Mouse (Mus musculus) liver, embryonic 16.5 days (tissue): ENCODE measurements around the gene Sfi1. TPM values are rescaled to one million over a fixed set of nuclear protein-coding genes. Genes with fewer than 3 reads are reported as not detected.
"Not testable (repeated sequence)": the region's sequence is repeated elsewhere in the genome, so short reads cannot be mapped to it uniquely, and the experiment has no call there.

Source experiments
- ATAC-seq: fragments of 200-750 bp; cut with Nextera tagmentation; 2 replicates; pipeline ENCODE4 v1.8.0; 2017; ENCODE audit warnings: low read depth, mild to moderate bottlenecking, moderate number of reproducible peaks, moderate library complexity
- H3K27ac ChIP-seq: fragments of 300-500 bp; sonication (generic); 2 replicates; pipeline ENCODE4 v1.5.1; 2014; ENCODE audit warnings: mild to moderate bottlenecking, low read length
- H3K27me3 ChIP-seq: fragments of 300-500 bp; sonication (generic); 2 replicates; pipeline ENCODE4 v1.6.1; 2014; ENCODE audit warnings: low read depth, low read length, mixed read lengths; ENCODE audit not compliant: control insufficient read depth, insufficient read depth
- H3K36me3 ChIP-seq: fragments of 300-500 bp; sonication (generic); 2 replicates; pipeline ENCODE4 v1.6.1; 2014; ENCODE audit warnings: mild to moderate bottlenecking; ENCODE audit not compliant: control insufficient read depth, insufficient read depth
- H3K4me1 ChIP-seq: fragments of 300-500 bp; sonication (generic); 2 replicates; pipeline ENCODE4 v1.6.1; 2014; ENCODE audit warnings: low read depth, low read length, mixed read lengths; ENCODE audit not compliant: control insufficient read depth
- H3K4me2 ChIP-seq: fragments of 300-500 bp; sonication (generic); 2 replicates; pipeline ENCODE4 v1.6.1; 2014; ENCODE audit warnings: low read depth, low read length, mixed read lengths
- H3K4me3 ChIP-seq: fragments of 300-500 bp; sonication (generic); 2 replicates; pipeline ENCODE4 v1.5.1; 2014; ENCODE audit warnings: low read depth, mild to moderate bottlenecking, low read length
- H3K9ac ChIP-seq: fragments of 300-500 bp; sonication (generic); 2 replicates; pipeline ENCODE4 v1.6.1; 2014; ENCODE audit warnings: low read depth, low read length
- H3K9me3 ChIP-seq: fragments of 300-500 bp; sonication (generic); replicated peaks from 2 replicates; pipeline ENCODE4 v1.6.1; 2016; ENCODE audit warnings: low read length; ENCODE audit not compliant: control insufficient read depth
- WGBS: fragments of 180-500 bp; shearing (Covaris S2); extraction: QIAGEN DNeasy Blood & Tissue Kit; methylation state at CpG from one replicate; pipeline ENCODE4 v1.1.7; 2014; ENCODE audit not compliant: insufficient replicate concordance; 5-methylcytosine and 5-hydroxymethylcytosine counted together
- polyA plus RNA-seq: library from polyadenylated mRNA; unstranded; fragments of >200 nt; fragmentation: Nextera tagmentation; extraction: Ambion mirVana; gene quantifications from 2 replicates; pipeline ENCODE4 v1.2.1, GENCODE M21; 2015

Gene Sfi1
- polyA plus RNA-seq, 1 experiment from 2014 or later, result 4.1 TPM

DNA sequence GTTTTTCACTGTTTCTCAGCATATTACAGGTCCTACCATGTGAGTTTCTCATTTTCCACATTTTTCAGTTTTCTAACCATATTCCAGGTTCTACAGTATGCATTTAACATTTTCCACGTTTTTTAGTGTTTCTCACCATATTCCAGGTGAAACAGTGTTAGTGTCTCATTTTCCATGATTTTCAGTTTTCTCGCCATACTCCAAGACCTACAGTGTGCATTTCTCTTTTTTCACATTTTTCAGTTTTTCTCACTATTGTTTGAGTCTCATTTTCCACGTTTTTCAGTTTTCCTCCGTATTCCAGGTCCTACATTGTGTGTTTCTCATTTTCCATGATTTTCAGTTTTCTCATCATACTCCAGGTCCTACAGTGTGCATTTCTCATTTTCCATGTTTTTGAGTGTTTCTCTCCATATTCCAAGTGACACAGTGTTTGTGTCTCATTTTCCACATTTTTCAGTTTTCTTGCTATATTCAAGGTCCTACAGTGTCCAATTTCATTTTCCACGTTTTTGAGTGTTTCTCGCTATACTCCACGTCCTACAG lies 89.6 kb downstream of the Sfi1 start:
- 63% methylated on average over 7 of the region's 7 CpGs for WGBS
- no peak for ATAC-seq
- no peak overlapping the region for H3K27ac ChIP-seq
- no peaks in the 10 kb centered on the region for H3K27me3 ChIP-seq
- H3K9me3 ChIP-seq, result peaks cover 36% of the 10 kb centered on the region
- no peak overlapping the region for H3K4me2 ChIP-seq
- no peak overlapping the region for H3K4me3 ChIP-seq
- no peaks in the 10 kb centered on the region for H3K36me3 ChIP-seq
- no peaks in the 10 kb centered on the region for H3K4me1 ChIP-seq
- H3K9ac ChIP-seq, result no peak overlapping the region

DNA sequence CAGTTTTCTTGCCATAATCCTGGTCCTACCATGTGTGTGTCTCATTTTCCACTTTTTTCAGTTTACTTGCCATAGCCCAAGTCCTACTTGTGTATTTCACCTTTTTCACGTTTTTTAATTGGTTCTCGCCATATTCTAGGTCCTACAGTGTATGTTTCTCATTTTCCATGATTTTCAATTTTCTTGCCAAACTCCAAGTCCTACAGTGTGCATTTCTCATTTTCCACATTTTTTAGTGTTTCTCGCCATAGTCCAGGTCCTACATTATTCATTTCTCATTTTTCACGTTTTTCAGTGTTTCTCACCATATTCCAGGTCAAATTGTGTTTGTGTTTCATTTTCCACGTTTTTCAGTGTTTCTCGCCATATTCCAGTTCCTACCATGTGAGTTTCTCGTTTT lies 90.6 kb downstream of the Sfi1 start:
- ATAC-seq, H3K4me1 ChIP-seq, H3K36me3 ChIP-seq, H3K4me3 ChIP-seq, H3K27ac ChIP-seq, H3K27me3 ChIP-seq, H3K4me2 ChIP-seq, H3K9ac ChIP-seq: not testable (repeated sequence)
- 59% methylated on average over 7 of the region's 7 CpGs for WGBS
- peaks cover 36% of the 10 kb centered on the region for H3K9me3 ChIP-seq

DNA sequence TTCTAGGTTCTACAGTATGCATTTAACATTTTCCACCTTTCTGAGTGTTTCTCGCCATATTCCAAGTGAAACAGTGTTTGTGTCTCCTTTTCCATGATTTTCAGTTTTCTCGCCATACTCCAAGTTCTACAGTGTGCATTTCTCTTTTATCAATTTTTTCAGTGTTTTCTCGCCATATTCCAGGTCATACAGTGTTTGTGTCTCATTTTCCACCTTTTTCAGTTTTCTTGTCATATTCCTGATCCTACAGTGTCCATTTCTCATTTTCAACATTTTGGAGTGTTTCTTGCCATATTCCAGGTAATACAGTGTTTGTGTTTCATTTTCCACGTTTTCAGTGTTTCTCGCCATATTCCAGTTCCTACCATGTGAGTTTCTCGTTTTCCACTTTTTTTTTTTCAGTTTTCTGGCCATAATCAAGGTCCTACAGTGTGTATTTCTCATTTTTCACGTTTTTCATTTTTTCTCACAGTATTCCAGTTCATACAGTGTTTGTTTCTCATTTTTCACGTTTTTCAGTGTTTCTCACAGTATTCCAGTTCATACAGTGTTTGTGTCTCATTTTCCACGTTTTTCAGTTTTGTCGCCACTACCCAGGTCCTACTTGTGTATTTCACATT lies 91.3 kb downstream of the Sfi1 start:
- H3K9me3 ChIP-seq, result peaks cover 36% of the 10 kb centered on the region
- ATAC-seq, result 0 out of 2 replicates have a peak, but pooled peaks have one; percentile 12
- H3K4me2 ChIP-seq, result no peak overlapping the region
- H3K27me3 ChIP-seq, result no peaks in the 10 kb centered on the region
- no peak overlapping the region for H3K4me3 ChIP-seq
- H3K4me1 ChIP-seq, result no peaks in the 10 kb centered on the region
- H3K36me3 ChIP-seq, result no peaks in the 10 kb centered on the region
- no peak overlapping the region for H3K27ac ChIP-seq
- H3K9ac ChIP-seq, result no peak overlapping the region
- 58% methylated on average over 10 of the region's 10 CpGs for WGBS

DNA sequence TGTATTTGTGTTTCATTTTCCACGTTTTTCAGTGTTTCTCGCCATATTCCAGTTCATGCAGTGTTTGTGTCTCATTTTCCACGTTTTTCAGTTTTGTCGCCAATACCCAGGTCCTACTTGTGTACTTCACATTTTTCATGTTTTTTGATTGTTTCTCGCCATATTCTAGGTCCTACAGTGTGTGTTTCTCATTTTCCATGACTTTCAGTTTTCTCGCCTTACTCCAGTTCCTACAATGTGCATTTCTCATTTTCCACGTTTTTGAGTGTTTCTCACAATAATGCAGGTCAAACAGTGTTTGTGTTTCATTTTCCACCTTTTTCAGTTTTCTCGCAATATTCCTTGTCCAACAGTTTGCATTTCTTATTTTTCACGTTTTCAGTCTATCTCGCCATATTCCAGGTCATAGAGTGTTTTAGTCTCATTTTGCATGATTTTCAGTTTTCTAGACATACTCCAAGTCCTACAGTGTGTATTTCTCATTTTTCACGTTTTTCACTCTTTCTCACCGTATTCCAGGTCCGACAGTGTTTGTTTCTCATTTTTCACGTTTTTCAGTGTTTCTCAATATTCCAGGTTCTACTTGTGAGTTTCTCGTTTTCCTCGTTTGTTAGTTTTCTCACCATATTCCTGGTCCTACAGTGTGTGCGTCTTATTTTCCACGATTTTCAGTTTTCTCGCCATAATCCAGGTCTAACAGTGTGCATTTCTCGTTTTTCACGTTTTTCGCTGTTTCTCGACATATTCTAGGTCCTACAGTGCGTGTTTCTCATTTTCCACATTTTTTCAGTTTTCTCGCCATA lies 92.0 kb downstream of the Sfi1 start:
- Histone ChIP-seq H3K4me3 (no peak overlapping the region), H3K36me3 (no peaks in the 10 kb centered on the region), H3K4me2 (no peak overlapping the region), H3K4me1 (no peaks in the 10 kb centered on the region), H3K27ac (no peak overlapping the region), H3K9me3 (peaks cover 36% of the 10 kb centered on the region), H3K27me3 (no peaks in the 10 kb centered on the region), H3K9ac (no peak overlapping the region)
- WGBS, result 69% methylated on average over 25 of the region's 25 CpGs
- peak; percentile 33 for ATAC-seq

DNA sequence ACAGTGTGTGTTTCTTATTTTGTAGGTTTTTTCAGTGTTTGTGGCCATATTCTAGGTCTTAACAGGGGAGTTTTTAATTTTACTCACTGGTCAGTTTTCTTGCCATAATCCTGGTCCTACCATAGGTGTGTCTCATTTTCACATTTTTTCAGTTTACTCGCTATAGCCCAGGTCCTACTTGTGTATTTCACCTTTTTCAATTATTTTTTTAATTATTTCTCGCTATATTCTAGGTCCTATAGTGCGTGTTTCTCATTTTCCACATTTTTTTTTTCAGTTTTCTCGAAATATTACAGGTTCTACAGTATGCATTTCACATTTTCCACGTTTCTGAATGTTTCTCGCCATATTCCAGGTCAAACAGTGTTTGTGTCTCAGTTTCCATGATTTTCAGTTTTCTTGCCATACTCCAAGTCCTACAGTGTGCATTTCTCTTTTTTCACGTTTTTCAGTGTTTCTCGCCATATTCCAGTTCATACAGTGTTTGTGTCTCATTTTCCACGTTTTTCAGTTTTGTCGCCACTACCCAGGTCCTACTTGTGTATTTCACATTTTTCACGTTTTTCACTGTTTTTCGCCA lies 93.1 kb downstream of the Sfi1 start:
- H3K36me3 ChIP-seq, H3K4me1 ChIP-seq, H3K27ac ChIP-seq, H3K4me2 ChIP-seq, H3K4me3 ChIP-seq, H3K27me3 ChIP-seq, H3K9ac ChIP-seq, ATAC-seq: not testable (repeated sequence)
- H3K9me3 ChIP-seq, result peaks cover 36% of the 10 kb centered on the region
- WGBS, result 65% methylated on average over 12 of the region's 12 CpGs

Other genes starting within 250 kb of the Sfi1 start
- gene Eif4enif1, start 8.9 kb upstream of the Sfi1 start, polyA plus RNA-seq, result 18.5 and 18.7 TPM in 2 replicates
- gene Drg1, start 73.0 kb upstream of the Sfi1 start, polyA plus RNA-seq, result 91.6 and 103 TPM in 2 replicates
- gene Patz1, start 95.4 kb upstream of the Sfi1 start, polyA plus RNA-seq, result 8.7 and 9.2 TPM in 2 replicates
- gene Pik3ip1, start 136.9 kb upstream of the Sfi1 start, polyA plus RNA-seq, result 1.4 and 1.9 TPM in 2 replicates
- 6.7 and 7.3 TPM in 2 replicates for gene Limk2, start 215.7 kb upstream of the Sfi1 start, polyA plus RNA-seq